Mouse (Mus musculus): ENCODE results near the gene Klre1. TPM values are rescaled to one million over a fixed set of nuclear protein-coding genes. Genes with fewer than 3 reads are reported as not detected.

Gene Klre1
- not detected for polyA plus RNA-seq (2017; shearing (Covaris generic))

DNA sequence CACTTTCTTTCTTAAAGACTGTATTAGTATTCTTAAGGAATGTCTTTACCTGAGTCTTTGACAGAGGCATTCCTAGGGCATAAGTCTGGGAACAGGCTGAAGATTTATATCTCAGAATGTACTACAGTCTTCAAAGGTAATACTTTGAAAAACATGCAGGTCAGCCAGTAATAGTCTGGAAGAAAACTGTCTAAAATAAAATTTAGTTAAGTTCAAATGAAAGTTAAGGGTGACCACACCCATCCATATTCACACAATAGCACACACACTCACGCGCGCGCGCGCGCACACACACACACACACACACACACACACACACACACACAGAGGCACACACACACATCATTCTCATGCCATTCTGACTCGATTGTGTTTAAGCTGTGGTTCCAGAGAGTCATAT is at the start of gene Klre1:
Gene Klre1, plus strand, starts transcription at position 301 of the 400 bp plus-strand sequence.
- ATAC-seq: no peak

- no peak for ATAC-seq
These were observed 48.1 kb upstream of the Klre1 start for GRCm38 (mm10) chr6:129529605-129530004.

- ATAC-seq: no peak
These were observed 47.4 kb upstream of the Klre1 start for GRCm38 (mm10) chr6:129530261-129530660.

GRCm38 (mm10) chr6:129532556-129532941 is 45.2 kb upstream of the Klre1 start:
- peak; percentile 17 for ATAC-seq

DNA sequence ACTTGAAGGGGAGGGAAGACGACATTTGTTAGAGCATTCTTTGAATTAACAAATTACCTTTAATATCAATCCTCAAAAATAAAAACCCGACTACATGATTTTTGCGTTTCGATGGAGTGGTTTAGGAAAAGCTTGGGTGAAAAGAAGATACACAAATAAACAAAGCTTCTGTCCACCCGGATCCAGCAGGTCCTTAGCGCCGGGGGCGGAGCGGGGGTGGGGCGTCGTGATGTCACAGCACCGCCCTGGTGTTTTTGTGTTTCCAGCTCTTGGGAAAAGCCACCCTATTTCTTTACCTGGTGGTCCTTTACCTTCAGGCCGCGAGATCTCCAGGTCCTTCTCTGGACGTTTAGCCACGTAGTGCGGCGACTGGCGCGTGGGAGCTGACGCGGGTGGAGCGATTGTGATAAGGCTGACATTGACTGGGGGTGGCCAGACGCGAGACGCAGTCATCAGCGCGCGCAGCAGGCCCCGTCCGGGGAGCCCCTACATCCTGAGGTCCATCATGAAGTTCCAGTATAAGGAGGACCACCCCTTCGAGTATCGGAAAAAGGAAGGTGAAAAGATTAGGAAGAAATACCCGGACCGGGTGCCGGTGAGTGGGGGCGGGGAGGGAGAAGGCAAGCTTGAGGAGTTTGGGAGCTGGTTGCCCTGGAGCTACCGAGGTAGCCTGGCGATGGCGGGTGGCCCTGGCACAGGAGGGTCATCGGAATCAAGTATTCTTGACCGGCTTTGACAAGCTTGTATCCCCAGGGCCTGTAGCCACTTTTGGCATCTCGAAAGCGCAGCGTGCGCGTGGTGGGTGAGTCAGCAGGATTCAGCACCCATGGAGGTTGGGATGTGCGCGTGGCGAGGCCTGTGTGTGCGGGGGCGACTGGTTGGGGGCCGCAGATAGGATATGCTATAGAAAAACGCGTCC is 44.5 kb upstream of the Klre1 start, which contains the start of gene Gabarapl1:
Gene Gabarapl1, plus strand, starts transcription at position 219 of the 919 bp plus-strand sequence.
- peak; percentile 78 for ATAC-seq

DNA sequence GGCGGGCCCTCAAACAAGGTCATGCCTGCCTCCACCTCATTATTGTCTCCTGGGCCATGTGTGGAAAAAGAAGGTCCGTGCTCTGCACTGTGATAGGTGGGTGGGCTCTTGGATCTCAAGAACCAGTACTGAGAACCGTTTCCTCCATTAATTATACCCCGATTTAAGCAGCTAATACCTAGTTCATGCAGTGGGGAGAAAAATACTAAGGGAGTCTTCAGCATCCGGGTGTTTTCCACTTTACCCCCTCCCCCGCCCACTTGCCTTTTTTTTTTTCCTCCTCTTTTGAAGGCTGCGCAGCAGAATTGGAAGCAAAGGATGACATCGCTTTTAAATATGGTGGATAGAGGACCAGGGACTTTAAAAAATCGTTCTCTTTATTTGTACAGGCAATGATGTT is 43.6 kb upstream of the Klre1 start:
- peak; percentile 16 for ATAC-seq

DNA sequence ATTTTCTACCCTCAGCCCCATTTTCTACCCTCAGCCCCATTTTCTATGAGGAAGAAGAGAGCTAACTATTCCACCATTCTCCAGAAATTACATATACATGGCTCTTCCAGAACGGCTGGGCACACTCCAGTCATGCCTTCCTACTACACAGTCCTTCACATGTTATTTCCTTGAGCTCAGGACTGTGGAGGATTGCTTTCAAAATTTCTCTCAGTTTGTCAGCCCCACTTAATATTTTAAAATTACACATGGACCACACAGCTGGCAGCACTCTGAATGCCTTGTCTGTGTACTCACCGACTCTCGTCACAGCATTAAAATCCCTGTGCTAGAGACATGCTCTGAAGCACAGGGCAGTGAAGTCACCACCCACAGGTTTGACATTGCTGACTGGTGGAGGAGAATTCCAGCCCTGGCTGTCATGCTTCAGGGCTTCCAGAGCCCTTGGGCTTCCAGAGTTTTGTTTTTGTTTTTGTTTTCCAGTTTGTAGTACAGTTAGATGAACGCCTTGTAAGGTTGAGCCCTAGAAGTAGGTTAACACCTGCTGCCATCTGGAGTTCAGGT is 43.0 kb upstream of the Klre1 start:
- no peak for ATAC-seq

DNA sequence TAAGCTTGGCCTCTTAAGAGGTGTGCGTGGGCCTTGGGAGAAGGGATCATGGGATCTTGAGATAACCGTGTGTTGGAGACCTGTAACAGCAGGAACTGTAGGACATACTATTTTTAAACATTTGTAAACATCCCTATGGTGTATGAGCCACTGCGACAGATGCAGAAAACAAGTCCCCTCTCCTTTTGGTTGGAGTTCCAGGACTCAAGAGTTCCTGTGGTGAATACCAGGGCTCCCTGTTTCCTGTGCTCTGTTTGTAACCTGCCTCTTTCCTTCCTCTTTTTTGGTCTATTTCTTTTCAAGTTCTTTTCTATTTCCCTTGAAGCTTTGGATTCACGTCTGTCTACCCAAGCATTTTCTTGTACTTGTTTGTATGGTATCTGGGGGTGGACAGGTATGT is 42.0 kb upstream of the Klre1 start:
- no peak for ATAC-seq

DNA sequence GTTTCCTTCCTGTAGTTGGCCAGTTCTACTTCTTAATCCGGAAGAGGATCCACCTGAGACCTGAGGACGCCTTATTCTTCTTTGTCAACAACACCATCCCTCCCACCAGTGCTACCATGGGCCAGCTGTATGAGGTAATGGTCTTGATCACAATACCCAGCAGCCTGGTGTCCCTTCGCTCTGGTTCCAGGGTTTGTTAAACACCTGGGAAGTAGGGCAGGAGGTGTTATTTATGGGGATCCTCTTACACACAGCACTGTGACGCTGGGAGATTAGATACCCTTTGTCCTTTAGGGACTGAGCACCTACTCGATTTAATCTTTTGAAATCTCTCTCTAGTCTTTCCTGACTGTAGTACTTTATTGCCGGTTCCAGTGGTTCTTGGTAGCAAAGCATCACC is 39.1 kb upstream of the Klre1 start:
- no peak for ATAC-seq

GRCm38 (mm10) chr6:129541931-129542330 is 35.8 kb upstream of the Klre1 start:
- no peak for ATAC-seq

- no peak for ATAC-seq
These were observed 35.2 kb upstream of the Klre1 start for GRCm38 (mm10) chr6:129542540-129542939.

GRCm38 (mm10) chr6:129543709-129544606 is 33.7 kb upstream of the Klre1 start:
- peak; percentile 77 for ATAC-seq

- ATAC-seq: no peak
These were observed 30.4 kb upstream of the Klre1 start for GRCm38 (mm10) chr6:129547277-129547676.

DNA sequence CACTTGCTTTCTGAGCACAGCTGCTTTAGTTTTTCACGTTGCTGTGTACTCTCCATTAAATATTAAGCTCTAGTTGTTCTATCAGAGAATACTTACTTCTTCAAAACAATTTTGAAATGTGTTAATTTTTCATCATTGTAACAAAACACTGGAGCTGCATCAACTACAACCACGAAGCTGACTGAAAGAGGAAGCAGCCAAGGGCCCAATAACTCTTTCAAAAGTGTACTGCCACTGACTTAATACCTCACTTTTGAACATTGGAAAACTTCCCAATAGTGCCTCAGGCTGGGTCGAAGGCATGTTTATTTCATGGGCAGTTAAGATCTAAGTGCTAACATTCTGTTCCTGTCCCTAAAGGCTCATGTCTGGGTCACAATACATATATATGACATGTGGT is 29.7 kb upstream of the Klre1 start:
- no peak for ATAC-seq

DNA sequence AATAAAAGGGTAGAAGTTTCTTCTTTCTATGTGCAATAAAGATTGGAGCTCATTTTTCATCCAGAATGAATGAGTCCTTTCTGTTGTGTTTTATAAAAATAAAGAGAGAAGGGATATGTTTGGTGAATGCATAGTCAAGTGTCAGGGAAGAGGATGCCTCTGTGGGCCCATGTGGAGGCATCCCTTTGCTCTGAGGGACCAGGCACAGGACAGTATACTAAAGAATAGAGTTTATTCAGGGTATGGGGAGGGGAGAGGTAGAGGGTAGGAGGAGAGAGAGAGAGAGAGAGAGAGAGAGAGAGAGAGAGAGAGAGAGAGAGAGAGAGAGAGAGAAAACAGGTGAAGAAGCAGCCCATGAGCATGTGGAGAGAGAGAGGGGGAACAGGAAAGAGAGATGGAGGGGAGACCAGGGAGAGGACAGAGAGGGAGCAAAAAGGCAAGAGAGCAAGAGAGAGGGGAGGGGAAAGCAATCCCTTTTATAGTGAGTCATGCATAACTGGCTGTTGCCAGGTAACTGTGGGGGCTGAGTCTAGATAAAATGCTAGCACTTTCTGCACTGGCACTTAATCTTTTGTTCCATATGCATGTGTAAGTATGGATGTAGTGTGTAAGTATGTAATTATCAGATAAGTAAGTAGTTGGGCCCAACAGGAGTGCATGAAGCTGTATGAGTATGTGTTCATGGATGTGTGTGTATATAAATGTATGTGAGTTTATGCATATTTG is 20.2 kb upstream of the Klre1 start:
- no peak for ATAC-seq

GRCm38 (mm10) chr6:129558946-129559640 is 18.6 kb upstream of the Klre1 start:
- peak; percentile 65 for ATAC-seq

- no peak for ATAC-seq
These were observed 18.1 kb upstream of the Klre1 start for GRCm38 (mm10) chr6:129559641-129560027.

DNA sequence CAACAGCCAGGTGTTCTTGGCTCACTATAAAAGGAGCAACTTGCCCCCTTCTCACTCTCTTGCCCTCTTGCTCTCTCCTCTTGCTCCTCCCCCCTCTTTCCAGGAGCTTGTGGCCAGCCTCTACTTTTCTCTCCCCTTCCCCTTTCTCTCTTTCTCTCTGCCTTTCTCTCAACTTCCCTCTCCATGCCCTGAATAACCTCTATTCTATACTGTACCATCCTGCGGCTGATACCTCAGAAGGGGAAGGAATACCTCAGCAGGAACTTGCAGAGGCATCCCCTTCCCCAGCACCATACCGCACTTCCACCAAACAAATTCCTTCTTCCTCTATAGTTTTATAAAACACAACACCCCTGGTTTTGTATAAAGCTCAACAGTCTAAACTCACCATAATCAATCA is 12.4 kb upstream of the Klre1 start:
- ATAC-seq: no peak

DNA sequence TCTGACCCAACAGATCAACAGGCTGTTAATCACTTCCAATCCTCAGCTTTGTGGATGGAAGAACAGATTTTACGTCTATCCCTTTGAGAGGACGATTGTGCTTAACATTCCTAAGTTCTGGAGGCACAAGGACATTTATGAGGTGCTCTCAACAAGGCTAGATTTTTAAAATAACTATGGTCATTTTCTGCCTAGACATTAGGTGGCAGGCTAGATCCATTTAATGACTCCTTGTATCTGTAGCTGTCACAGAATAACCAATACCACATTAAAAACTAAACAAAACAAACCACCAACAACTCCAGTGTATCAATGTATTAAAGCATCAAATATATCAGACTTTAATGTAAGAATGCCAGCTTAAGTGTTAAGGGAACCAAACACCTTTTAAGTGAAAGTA is 2.4 kb upstream of the Klre1 start:
- no peak for ATAC-seq

- no peak for ATAC-seq
These were observed 3.6 kb downstream of the Klre1 start for GRCm38 (mm10) chr6:129581274-129581673.

- no peak for ATAC-seq
These were observed 4.2 kb downstream of the Klre1 start for GRCm38 (mm10) chr6:129581896-129582295.

GRCm38 (mm10) chr6:129583014-129583413 is 5.3 kb downstream of the Klre1 start:
- ATAC-seq: no peak
